Mouse (Mus musculus) c-Kit-positive CD71-positive TER-119-negative erythroid progenitor cells, embryonic 14.5 days (primary cell): ENCODE results near the gene Cdkn1a.
"Not testable (repeated sequence)": the region's sequence is repeated elsewhere in the genome, so short reads cannot be mapped to it uniquely, and the experiment has no call there.

ENCODE experiments used
- DNase-seq: peaks from one replicate; pipeline ENCODE4 v3.0.0-alpha.2; 2013; ENCODE audit warnings: low read depth

Cdkn1a gene

DNA sequence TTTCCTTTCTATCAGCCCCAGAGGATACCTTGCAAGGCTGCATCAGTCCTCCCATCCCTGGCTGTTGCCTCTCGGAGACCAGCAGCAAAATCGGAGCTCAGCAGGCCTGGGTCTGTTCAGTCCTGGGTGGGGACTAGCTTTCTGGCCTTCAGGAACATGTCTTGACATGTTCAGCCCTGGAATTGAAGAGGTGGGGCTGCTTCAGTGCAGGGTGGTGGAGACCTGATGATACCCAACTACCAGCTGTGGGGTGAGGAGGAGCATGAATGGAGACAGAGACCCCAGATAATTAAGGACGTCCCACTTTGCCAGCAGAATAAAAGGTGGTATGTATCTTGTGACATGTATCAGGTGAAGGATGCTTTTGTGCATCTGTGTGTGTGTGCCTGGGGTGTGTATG lies at the start of gene Cdkn1a:
Gene Cdkn1a, plus strand, starts transcription at position 201 of the 400 bp plus-strand sequence.
- no peak for DNase-seq

DNA sequence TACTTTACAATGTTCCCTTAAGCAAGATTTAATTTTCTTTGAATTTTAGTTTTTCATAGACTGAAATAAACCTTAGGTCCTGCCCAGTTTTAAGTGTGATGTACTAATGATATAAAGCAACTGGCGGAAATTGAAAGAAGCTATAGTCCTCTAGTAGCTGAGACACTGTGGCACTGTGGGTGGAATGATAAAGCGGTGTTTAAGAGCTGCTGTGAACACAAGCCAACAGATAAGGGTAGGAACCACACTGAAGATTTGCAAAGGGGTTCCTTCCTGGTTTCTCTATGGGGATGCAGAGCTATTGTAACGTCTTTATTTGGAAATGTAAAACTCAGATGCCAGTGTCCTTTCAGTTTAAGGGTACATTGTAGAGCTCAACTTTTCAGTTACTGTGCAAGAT lies 49.1 kb upstream of the Cdkn1a start:
- not testable (repeated sequence) for DNase-seq

DNA sequence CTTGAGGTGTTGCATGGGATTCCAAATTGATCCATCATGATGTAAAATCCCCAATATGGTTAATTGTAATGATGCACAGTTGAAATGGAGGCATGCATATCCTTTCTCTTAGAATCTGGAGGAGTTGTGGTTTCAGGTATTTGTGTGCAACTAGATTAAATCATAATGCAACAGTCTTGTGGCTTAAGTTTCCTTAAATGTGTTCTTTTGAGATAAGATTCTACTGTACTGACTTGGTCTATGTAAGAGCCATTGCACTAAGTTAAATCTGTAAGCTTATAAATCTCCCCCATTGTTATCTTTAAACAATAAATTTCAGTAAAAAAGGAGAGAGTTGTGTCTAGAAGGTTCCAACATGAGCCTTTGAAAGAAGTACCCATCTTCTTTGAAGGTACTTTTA lies 48.2 kb upstream of the Cdkn1a start:
- no peak for DNase-seq

DNA sequence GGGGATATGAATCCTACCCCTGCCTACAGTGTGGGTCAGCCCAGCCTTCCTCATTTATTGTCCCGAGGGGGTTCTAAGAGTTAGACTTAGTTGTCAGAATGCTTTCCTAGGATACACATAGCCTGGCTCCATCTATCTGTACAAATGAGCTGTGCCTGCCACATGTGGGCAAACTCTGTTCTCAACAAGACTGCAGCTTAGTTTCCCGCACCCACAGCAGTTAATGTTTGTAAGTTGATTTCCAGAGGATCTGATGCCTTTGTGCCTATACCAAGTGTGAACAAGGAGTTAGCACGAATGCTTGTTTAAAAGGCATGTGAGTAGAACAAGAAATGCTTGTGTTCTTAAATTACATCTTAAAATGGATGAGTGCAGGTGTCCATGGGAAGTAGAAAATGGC lies 47.2 kb upstream of the Cdkn1a start:
- no peak for DNase-seq

DNA sequence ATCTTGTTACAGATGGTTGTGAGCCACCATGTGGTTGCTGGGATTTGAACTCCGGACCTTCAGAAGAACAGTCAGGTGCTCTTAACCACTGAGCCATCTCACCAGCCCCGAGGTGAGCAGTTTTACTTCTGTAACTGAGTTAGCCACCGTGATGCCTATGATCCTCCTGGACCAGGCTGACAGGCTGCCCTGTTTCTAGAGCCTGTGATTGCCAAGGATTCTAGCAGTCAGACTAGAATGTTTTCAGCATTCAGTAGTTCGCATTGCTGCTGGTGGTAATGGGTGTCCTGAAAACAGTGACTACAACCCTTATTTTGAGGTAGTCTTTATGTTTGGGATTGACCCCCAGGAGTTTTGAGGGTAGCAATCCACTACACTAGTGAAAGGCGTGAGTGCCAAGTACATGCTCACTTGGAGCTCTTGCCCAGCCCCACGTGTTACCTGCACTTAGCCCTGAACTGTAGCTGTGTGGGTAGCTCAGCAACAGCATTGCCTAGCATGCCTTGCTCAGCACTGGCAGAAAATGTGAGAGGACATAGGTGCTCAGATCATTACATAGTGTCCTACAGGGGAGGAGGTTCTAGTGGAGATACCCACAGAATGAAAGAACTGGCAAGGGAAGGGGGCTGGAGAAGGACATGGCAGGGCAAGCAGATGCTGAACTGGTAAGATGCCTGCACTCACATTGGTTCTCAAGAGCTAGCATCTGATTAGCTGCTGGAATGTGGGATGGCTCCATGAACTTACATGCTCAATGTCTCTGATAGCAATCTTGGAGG lies 46.4 kb upstream of the Cdkn1a start:
- DNase-seq = no peak

DNA sequence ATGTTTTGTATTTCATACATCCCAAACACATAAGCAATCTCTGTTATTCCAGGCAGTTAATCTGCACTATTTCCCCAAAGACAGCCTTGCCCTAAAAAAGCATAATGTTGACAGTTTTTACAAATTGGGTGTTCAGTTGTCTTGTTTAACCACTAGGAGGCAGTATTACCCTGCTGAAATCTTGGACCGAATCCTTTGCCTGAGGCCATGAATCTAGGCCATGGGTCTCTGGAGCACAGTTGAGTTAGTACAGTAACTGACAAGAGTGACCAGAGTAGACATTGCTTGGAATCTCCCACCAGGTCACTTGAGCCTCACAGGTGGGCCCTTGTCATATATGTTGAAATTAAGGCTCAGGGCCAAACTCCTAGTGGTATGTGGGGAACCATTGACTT lies 45.9 kb upstream of the Cdkn1a start:
- DNase-seq = no peak

DNA sequence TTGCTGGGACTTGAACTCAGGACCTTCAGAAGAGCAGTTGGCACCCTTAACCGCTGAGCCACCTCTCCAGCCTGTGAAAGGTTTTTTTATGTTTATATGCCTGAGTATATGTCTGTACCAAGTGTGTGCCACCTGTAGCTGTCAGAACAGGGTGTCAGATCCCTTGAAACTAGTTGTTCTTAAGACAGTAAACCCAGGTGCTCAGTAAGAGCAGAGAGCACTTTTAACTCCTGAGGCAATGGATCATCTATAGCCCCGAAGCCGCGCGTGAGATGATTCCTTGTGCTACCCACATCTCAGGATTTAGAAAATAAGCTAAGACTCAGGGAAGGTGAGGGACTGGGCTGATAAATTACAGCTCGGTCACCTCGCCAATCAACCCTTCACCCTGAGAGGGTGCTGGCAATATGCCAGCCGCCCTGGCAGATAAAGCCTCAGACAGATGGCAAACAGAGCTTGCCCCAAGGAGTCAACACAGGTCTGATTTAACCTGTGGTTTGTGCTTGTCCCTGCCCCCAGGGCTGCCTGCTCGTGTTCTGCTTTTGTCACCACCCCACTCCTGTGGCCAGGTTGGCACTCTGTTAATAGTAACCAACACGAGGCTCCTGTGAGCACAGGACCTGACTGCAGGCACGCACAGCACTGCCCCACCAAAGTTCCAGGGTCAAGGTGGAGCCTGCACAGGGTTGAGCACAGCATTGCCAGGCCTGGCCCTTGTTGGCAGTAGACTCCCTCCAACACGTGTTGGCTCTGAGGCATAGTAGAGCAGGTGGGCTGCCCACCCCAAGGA lies 44.8 kb upstream of the Cdkn1a start:
- no peak for DNase-seq

DNA sequence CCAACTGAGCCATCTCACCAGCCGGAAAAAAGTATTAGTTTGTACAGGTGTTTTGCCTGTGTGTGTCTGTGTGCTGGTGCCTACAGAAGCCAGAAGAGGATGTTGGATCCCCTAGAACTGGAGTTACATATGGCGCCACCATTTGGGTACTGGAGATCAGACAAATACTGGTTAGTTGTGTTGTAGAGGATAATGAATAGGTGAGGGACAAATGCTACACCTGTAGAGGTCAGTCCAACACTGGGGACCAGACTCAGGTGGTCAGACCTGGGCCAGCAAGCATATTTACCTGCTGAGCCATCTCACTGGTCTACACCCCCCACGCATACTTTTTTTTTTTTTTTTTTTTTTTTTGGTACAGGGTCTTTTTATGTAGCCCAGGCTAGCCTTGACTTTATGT lies 43.9 kb upstream of the Cdkn1a start:
- no peak for DNase-seq

DNA sequence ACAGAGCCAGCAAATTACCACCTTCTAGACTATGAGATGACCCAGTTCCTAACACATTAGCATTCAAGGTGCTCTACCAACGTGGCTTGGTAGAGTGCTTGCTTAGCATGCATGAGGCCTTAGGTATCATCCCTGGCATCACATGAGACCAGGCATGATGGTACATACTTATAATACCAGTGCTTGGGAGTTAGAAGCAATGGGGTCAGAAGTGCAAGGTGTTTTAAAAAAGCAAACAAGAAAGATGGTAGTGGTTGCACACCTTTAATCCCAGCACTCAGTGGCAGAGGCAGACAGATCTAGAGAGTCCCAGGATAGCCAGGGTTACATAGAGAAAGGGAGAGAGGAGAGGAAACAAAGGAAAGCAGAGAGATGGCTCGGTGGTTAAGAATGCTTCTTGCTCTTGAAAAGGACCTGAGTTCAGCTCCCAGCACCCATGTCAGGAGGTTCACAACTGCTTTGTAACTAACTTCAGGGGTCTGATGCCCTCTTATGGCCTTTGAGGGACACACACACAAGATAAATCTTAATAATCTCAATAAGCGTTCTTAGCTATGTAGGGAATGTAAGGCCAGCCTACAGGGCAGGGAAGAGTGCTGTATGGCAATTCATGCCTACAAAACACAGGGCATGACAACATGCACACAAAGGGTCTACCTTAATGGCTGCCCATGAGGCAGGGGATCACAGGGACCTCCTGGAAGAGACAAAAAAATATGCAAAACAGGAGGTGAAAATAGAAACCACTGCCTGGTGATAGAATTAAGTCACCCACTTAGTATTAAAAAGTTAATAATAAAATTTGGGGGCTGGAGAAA lies 42.9 kb upstream of the Cdkn1a start:
- no peak for DNase-seq

DNA sequence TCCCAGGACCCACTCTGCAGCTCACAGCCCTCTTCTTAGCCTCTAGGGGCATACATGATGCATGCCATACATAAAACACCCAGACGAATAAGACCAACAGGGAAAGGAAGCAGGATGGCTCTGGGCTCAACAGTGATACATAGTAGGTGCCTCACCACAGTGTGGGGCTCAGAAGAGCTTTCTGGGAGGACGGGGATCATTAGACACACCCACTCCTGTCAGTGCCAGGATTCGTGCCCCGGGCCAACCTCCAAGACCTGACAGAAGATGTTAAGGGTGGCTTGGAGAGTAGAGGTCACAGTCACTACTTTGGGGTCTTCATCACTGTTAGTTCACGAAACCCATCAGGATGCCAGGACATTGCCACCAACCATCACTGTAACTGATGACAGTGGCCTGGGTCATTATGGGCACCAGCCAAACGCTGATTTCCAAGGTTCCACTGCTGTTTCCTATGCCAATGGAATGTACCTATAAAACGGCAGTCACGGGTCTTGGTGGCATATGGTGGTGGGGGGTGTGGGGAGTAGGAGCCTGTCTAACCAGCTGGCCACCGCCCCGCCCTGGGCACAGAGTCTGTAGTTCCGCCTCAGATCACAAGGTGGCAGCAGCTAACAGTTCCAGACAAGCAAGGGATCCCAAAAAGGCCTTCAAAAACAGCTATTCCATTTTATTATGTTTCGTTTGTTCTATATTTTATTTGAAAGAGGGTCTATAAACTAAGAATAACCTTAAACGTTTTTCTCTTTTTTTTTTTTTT lies 41.8 kb upstream of the Cdkn1a start:
- DNase-seq = peak; percentile 67

DNA sequence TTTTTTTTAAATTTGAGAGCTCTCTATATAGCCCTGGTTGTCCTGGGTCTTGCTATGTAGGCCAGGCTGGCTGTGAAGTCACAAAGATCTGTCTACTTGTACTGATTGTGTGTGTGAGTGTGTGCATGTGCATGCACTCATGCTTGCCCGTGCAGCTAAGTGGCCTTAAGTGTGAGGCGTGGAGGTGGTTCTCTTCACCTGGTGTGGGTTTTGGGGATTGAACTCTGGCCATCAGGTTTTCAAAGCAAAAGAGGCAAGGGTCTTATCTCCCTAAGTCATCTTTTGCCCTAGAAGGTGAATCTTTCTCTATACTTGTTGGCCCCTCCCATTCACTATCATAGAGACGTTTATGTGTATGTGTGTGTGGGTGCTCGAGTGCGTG lies 41.3 kb upstream of the Cdkn1a start:
- DNase-seq = no peak

DNA sequence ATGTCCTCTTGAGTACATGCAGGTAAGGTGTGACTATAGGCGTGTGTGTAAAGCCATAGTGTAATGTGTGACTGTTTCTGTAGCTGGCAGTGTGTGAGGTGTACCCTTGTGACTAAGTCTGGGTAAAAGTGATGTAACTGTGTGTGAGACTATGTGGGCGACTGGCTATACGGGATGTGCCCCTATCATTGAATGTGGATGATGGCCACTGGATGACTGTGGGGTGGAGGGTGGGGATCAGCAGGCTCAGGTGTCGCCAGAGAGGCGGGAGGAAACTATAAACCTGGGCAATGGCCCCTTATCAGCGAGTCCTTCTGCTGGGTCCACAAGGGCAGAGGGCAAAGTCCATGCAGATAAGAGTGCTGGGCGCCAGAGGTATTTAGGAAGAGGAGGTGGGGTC lies 40.9 kb upstream of the Cdkn1a start:
- no peak for DNase-seq

DNA sequence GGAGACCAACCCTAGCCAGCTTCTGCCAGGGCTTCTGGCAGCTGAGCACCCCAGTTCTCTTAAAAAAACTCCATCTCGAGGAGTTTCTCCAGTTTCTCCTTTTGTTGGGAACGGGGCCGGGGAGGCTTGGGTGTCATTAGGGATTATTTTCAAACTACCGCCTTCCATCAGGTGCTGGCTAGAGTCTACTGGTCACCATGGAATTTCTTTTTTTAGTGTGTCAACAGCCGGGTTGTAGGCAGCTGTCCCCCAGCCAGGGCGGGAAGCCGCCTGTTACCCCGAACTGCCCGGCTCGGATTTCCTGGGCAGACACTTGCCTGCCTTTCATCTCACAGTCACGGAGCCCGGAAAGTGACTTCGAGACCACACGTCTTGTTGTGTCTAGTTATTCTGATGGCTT lies 40.0 kb upstream of the Cdkn1a start:
- DNase-seq = no peak

DNA sequence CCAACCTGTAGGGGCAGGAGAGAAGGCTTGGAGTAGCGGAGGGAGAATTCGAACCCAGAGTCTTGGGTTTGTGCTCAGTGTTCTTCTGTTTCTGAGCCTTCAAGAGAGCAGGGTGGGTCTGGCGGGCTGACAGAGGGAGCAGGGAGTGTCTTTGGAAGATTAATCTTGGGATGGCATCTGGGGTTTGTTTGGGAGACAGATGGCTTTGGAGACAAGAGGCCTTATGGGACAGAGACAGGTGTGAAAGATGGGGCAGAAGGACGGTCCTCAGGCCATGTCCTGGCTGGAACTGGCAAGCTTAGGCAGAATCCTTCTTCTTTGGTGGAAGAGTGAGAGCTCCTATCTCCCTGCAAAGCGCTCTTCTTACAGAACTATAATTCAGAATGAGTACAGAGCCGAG lies 37.7 kb upstream of the Cdkn1a start:
- no peak for DNase-seq

DNA sequence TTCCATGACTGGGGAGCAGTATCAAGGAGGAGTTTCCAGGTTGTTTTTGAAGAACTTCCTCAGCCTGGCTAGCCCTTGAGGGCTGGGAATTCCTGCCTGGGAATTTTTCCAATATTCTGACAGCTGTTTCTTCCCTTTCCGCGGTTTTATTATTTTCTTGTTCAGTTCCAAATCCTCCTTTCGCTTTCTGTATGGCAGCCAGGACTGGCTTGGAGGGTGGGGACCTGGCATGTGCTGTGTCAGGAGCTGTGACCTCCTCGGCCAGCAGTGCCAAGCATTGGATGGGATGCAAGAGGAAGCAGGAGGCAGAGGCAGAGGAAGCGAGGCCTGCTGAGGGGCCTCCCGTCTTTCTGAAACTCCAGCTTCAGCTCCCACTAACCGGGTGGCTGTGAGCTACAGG lies 36.9 kb upstream of the Cdkn1a start:
- DNase-seq = no peak

DNA sequence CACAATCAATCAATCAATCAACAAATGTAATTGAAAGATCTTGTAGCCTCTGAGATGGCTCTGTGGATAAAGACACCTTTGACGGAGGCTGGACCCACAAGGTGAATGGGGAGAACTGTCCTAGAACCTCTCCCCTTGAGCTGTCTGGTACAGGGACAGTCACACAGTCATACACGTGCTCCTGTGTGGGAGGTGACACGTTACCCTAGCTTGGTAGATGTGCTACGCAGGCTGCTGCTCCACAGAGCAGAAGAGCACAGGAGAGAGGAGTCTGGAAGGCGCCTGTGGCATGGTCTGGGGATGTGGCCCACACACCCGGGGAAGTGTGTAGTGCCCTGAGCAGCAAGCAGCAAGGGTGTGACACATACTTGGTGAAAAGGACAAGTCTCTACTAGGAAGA lies 36.3 kb upstream of the Cdkn1a start:
- DNase-seq = no peak

DNA sequence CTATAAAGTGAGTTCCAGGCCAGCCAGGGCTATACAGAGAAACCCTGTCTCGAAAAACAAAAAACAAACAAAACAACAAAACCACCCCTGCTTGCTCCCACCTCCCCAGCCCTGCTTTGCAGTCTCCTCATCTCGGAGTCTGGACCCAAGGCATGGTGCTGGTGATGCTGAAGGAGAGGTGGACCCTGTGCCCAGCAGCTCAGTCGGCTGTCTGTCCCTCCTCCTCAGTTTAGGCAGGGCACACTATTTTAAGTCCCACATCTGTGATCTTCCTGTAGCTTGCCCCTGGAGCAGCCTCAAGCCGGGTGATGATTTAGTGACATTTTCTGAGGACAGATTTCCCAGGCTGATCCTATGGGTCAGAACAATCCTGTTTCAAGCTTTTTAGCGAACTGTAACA lies 35.2 kb upstream of the Cdkn1a start:
- no peak for DNase-seq

DNA sequence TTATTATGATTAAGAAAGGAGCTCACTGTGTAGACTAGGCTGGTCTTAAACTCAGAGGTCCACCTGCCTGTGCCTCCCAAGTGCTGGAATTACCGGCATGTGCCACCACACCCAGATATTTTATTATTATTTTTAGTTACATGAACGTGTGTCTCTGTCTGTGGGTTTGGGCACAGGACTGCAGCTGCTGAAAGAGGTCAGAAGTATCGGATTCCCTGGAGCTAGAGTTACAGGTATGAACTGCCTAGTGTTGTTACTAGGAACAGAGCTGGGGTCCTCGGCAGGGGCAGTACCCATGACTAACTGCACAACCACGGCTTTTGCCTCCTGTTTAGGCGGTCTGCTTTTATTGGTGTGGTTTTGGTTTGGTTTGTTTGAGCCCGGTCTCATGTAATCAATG lies 34.6 kb upstream of the Cdkn1a start:
- DNase-seq = no peak

DNA sequence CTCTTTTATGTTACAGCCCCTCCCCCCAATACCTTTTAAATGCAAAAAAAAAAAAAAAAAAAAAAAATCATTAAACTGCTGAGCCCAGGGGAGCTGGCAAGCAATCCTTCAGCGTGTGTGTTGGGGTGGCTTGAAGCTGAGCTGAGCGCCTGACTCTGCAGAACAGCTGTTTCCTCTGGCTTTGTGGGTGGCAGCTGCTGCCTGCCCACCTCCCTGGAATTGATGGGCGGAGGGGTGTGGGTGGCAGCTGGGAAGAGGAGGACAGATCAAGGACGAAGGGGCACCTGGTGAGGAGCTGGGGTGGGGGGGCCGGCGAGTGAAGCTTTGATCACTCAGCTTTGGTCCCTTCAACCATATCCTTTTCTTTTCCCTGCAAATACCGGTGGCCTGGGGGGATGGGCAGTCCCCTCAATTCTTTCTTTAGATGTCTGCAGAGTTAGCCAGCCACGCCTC lies 34.1 kb upstream of the Cdkn1a start:
- no peak for DNase-seq

DNA sequence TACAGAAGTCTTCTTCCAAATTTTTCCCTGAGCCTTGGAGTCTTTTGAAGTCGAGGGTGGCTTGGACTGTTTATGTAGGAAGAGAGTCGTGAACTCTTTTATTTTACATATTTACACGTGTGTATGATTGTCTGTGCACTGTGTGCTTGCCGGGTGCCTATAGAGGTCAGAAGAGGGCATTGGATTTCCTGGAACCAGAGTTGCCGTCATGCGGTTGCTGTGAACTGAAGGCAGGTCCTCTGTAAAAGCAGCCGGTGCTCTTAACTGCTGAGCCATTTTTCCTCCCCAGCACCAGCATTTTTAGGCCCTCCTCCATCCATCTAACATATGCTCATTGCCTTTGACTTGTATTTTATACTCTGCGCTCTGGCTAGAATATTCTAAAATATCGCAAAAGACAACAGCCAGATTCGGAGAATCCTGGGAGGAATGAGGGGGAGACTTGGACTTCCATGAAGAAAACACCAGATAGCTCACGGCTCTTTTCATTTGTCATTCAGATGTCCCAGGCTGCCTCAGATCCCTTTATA lies 33.4 kb upstream of the Cdkn1a start:
- DNase-seq = no peak

DNA sequence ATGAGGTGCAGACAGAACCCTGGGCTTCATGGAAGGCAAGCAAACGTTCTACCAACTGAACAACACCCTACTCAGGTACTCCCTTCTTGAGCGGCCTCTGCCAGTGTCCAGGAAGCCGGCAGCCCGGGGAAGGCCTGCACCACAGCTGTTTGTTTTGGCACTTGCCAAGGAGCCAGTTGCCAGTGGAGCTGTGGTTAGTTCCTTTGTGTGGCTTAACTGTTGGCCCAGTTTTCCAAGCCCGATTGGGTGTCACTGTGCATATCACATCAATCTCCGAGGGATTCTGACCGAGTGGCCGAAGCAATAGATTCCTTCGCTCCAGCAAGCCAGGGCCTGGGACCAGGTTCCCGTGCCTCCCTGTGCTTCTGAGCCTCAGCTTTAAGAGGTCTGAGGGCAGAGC lies 32.8 kb upstream of the Cdkn1a start:
- DNase-seq = no peak

DNA sequence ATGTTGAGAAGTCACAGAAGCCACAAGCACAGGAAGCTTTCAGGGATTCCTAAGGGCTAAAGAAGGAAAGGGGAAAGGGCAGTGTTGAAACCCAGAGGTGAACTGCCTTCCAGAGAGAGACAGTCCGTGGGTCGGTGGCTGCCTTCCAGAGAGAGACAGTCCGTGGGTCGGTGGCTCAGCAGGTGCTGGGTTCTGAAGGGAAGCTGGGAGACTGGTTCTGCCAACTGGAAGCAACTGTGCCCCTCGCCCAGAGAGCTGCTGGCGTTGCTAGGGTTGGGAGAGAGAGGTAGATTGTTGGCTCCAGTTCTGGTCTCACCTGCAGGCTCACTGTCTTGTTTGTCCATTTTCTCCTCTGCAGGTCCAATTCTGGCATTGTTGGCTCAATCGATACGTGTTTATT lies 32.3 kb upstream of the Cdkn1a start:
- DNase-seq = no peak
